Mouse (Mus musculus): Measurements from ENCODE around the gene Frmd6.

Frmd6 gene

GRCm38 (mm10) chr12:70824729-70825650, at the start of gene Frmd6:
Gene Frmd6, plus strand, starts transcription at chr12:70825514.
- in situ Hi-C loops (cut with MboI), result no loop called here

- in situ Hi-C loops (cut with MboI), result no loop called here
These were observed 49.7 kb upstream of the Frmd6 start for GRCm38 (mm10) chr12:70775609-70776008.

- in situ Hi-C loops (cut with MboI), result no loop called here
These were observed 48.6 kb upstream of the Frmd6 start for GRCm38 (mm10) chr12:70776683-70777082.

- in situ Hi-C loops (cut with MboI), result no loop called here
These were observed 47.8 kb upstream of the Frmd6 start for GRCm38 (mm10) chr12:70777466-70777865.

- in situ Hi-C loops (cut with MboI), result no loop called here
These were observed 47.4 kb upstream of the Frmd6 start for GRCm38 (mm10) chr12:70777866-70778265.

GRCm38 (mm10) chr12:70778271-70778670, 47.0 kb upstream of the Frmd6 start:
- in situ Hi-C loops (cut with MboI), result no loop called here

DNA sequence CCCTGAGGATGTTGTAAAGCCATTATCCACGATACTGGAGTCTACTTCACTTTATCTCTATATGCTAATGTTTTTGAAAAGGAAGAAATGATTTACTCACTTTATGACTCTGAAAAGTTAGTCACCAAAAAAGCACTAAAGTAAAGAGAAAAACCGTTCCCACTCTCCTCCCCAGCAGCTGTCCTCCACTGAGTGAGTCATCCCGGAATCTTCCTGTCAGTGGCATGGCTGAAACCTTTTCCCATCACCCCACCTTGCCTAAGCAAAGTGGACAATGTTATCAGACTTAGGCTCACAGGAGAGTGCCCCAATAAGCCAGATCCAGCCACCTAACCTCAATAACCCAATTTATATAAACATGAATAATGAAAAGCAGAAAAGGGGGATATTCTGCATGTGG, 46.6 kb upstream of the Frmd6 start:
- in situ Hi-C loops (cut with MboI), result no loop called here

DNA sequence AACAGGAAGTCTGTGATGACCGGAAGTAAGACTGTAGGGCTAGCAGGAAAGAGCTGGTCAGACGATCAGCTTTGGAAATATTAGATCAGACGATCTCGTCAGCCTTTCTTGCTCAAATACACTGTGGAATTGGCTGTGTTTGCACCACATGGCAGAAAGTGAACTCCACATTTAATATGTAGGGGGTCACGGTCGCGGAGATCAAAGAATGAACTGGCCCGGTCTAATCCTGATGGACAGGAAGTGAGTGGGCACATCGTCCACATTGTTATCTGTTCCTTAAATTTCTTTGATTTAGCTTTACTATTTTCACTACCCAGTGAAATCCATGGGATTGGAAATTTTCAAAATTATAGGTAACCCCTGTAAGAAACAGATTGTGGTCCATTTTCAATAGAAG, 42.3 kb upstream of the Frmd6 start:
- in situ Hi-C loops (cut with MboI), result no loop called here

- in situ Hi-C loops (cut with MboI), result no loop called here
These were observed 41.7 kb upstream of the Frmd6 start for GRCm38 (mm10) chr12:70783475-70784239.

DNA sequence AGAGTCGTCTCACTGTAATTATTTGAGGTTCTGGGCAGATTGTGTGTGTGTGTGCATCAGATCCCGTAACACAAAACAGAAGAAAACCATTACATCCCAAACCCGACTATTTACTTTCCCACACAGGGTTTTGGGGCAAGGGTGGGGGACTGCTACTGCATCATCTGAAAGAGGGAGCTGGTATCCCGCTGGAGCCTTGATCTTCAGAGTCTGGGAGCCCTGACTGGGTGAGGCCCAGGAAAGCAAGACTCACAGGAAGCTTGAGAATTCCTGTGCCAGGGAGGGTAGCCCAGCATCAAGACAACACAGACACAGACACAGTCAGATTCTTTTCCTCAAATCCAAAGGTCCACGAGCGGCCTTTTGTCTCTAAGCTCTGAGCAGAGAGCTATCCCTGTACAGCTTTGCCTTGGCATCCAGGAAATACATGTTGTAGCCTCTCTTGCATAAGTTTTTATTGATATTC, 41.0 kb upstream of the Frmd6 start:
- in situ Hi-C loops (cut with MboI), result no loop called here

- in situ Hi-C loops (cut with MboI), result no loop called here
These were observed 36.0 kb upstream of the Frmd6 start for GRCm38 (mm10) chr12:70789341-70789740.

- in situ Hi-C loops (cut with MboI), result no loop called here
These were observed 32.0 kb upstream of the Frmd6 start for GRCm38 (mm10) chr12:70793291-70793690.

GRCm38 (mm10) chr12:70794543-70795388, 30.5 kb upstream of the Frmd6 start:
- in situ Hi-C loops (cut with MboI), result no loop called here

GRCm38 (mm10) chr12:70795389-70795711, 30.0 kb upstream of the Frmd6 start:
- in situ Hi-C loops (cut with MboI), result no loop called here

DNA sequence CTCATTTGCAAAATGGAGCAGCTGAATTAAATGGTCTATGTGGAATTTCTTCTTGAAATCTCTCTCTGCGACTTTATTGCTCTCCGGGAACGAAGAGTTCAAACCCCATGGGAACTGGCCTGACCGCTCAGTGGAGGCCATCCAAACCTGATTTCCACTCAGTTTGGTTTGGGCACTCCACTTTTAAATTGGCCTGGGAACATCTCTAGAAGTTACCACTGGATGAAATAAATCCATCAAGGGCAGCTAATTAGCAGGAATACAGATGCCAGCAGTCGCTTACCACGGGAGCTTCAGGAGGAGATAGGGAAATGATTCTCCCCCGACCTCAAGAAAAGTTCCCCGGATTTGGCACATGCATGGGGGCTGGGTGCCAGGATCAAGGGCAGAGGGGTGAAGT, 26.8 kb upstream of the Frmd6 start:
- in situ Hi-C loops (cut with MboI), result no loop called here

GRCm38 (mm10) chr12:70799231-70800002, 25.9 kb upstream of the Frmd6 start:
- in situ Hi-C loops (cut with MboI), result no loop called here

DNA sequence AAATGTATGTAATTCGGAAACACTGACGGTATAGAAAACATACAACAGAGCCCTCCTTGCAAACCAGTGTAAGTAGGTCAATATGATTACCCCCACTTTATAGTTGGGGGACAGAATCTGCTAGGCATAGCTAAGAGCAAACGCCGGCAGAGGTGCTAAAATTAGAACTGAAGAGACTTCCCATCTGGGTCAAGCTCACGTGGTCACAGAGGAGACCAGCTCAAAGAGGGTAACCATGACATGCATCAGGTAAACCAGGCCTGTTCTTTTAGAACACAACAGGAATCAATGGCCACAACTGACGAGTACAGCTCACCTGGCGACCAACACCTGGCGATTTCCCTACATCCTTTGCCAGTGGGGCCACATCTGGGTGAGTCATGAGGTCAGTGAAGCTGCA, 25.2 kb upstream of the Frmd6 start:
- in situ Hi-C loops (cut with MboI), result no loop called here

- in situ Hi-C loops (cut with MboI), result no loop called here
These were observed 24.0 kb upstream of the Frmd6 start for GRCm38 (mm10) chr12:70801361-70801760.

DNA sequence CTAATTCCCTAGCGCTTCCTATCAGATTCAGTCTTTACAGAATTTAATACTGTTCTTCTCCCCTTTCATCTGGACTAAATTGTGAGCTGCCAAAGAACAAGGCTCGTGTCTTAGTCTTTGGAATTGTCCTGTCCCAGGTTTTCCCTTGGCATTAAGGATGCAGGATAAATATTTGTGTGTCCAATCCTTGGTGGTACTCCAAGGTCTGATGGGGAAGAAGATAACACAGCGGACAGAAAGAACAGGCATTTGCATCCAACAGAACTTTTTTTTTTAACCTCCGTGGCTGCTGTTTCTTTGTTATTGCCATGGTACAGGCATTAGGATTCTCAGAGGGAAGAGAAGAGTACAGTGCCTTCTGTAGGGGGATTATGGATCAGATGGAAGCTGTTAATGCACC, 21.8 kb upstream of the Frmd6 start:
- in situ Hi-C loops (cut with MboI), result no loop called here

- in situ Hi-C loops (cut with MboI), result no loop called here
These were observed 20.3 kb upstream of the Frmd6 start for GRCm38 (mm10) chr12:70804989-70805388.

- in situ Hi-C loops (cut with MboI), result no loop called here
These were observed 17.8 kb upstream of the Frmd6 start for GRCm38 (mm10) chr12:70807543-70807942.
